Mouse (Mus musculus): Measurements from ENCODE around the gene Slc25a28.

- TF ChIP-seq EP300 (IDR thresholded peaks at IDR 0.05) (no peak), CTCF (IDR thresholded peaks at IDR 0.05) (no peak)
Measured at GRCm38 (mm10) chr19:43651241-43651785, 23.4 kb downstream of the Slc25a28 start.
